Mouse (Mus musculus): ENCODE data around the gene Acly.

Acly gene

DNA sequence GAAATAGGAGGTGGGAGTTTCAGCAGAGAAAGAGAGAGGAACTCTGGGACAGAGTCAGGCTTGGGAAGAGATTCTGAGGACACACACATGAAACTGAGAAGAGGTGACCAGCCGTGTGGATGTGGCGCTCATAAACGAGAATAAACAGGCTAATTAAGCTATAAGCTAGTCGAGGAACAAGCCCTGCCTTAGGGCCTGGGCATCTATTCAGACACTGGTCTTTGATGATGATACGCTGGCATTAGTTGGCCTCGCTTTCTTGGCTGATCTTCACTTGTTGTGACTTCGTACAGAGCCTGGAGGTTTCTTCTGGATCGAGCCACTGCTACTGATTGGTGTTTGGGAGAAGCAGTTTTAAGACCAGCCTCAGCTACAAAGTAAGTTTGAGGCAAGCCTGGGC, 21.8 kb downstream of the Acly start:
- DNase-seq (ENCODE audit: low spot score) = no peak

GRCm38 (mm10) chr11:100504990-100505660, 22.7 kb downstream of the Acly start:
- DNase-seq (ENCODE audit: low spot score) = no peak

- DNase-seq (ENCODE audit: low spot score) = no peak
Observed at GRCm38 (mm10) chr11:100501321-100501720, 26.5 kb downstream of the Acly start.

- DNase-seq (ENCODE audit: low spot score) = no peak
Observed at GRCm38 (mm10) chr11:100500651-100501050, 27.1 kb downstream of the Acly start.

- DNase-seq (ENCODE audit: low spot score) = no peak
Observed at GRCm38 (mm10) chr11:100500241-100500640, 27.6 kb downstream of the Acly start.

DNA sequence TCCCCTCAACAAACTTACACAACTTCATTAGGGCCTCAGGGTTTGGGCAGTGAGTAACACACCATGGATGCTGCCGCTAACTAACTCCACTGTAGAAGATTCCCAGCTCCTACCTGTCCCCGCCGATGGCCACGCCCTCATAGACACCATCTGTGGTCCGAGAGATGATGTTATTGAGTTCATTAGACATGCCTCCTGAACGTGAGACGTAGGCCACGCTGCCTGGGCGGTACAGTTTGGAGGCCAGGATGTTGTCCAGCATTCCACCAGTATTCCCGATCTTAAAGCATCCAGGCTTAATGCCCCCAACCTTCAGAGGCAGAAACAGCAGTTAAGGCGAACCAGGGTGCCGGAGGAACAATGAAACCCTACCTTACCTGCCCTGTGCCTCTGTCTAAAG, 34.0 kb downstream of the Acly start:
- no peak for DNase-seq (ENCODE audit: low spot score)

DNA sequence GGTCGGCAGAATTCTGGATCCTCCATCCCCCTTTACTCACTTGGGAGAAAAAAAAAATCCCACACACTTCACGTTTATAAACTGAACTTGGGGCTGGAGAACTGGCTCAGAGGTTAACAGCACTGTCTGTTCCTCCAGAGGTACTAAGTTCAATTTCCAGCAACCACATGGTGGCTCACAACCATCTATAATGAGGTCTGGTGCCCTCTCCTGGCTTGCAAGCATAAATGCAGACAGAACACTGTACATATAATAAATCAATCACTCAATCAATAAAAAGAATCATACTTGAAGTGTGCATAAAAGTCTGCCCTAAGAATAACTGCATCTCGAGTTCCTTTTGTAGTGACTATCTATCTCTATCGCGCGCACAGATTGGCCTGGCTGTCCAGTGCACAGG, 36.8 kb downstream of the Acly start:
- no peak for DNase-seq (ENCODE audit: low spot score)

DNA sequence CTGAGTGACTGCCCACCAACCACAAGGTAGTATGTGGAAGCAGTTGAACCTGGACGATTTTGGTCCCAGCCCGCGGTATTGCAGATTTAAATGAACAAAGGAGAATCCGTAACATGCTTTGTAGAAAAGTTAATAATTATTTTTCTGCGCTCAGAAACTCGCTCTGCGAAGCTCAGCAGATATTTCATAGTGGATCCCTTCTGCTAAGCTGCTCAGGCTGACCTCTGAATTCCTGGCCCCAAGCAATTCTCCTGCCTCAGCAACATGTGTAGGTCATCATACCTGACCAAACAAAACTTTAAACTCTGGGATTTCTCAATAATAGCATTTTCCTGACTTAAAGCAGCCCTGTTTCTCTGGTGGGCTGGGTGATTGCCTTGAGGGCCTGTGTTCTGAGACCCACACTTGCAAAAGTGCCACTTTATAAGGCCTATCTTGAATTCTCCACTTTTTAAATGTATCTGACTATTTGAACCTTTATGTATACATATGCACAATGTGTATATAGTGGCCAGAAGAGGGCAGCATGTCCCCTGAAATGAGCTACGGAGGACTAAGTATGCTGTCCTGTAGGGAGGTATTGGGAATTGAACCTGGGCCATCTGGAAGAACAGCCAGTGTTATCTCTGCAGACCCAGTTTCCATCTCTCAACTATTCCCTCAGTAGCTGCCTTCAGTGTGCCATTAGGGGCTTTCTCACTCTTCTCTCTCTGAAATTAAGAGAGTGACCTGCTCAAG, 41.8 kb downstream of the Acly start:
- DNase-seq (ENCODE audit: low spot score) = no peak

DNA sequence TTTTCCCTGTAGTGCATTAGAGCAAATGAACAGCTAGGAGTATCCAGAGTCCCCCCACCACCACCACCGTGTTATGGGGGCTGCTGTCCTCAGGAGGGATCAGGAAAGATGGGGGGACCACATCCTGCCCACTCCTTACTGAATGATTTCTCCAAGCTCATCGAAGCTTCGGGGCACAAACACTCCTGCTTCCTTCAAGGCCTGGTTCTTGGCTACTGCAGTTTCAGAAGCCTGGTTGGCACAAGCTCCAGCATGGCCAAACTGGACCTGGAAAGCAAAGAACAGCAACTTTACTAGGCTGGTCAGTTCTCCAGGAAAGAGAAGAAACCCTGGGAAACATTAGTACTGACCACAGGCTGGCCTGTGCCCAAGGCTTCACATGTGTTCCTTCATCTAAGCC, 43.3 kb downstream of the Acly start:
- no peak for DNase-seq (ENCODE audit: low spot score)

DNA sequence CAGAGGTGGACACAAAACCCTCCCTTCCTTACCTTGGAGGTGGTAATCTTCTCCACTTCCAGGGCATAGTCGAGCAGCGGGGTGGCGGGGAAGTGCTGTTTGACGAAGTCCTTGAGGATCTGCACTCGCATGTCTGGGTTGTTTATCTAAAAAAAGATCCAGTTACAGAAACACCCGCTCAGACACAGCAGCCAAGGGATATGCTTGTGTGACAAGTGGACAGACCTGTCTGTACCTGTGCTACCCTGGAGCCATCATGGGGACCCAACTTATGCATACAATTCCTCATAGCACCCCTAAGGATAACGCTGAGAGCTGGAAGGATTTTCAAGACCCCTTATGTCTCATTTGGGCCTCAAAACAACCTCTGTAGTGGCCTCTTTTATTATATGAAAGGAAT, 48.6 kb downstream of the Acly start:
- no peak for DNase-seq (ENCODE audit: low spot score)

DNA sequence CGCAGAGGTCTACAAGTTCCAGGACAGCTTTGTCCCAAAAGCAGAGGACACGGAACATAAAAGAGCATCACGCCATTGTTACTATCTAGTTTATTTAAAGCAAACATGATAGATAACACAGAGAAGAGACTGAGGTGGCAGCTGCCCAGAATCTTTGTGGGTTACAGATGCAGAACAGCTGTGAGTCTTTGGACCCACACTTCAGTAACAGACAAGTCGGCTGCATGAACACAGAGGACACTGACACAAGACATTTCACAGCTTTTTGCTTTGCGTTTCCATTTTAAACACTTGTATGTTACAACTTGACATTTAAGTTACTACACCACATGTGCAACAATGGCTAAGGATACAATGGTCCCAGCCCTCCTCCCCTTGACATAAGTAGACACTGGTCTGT, 51.5 kb downstream of the Acly start:
- no peak for DNase-seq (ENCODE audit: low spot score)

- no peak for DNase-seq (ENCODE audit: low spot score)
Observed at GRCm38 (mm10) chr11:100472935-100473295, 54.9 kb downstream of the Acly start.

DNA sequence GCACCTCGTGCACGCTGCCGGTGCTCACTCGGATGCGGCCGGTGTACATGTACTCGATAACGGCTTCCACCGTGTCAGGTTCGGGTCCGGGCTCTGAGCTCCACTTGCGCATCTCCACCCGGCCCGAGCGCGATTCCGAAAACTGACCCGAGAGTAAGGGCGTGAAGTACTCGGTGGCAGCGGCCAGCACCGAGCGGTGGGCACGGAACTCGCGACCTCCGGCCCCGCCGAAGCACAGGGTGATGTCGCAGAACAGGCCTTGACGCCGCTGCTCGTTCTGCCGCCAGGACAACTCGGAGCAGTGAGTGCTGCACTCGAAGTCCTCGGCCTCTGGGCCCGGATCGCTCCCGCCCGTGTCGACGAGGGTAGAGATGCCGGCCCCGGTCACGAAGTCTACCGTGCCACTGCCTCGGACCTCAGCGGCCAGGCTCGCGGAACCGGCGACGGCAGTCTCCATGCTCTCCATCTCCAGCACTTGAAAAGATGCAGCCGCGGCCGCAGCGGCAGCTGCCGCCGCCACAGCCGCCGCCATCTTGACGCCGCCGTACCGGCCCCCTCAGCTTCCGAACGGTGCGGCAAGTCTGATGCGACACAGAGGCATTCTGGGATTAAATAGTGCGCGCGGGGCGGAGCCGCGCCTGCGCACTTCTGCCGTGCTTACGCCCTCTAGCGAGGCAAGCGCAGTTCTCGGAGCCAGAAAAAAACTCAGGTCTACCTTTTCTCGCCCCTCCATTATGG, 55.4 kb downstream of the Acly start, which contains the start of gene Klhl11:
Gene Klhl11, minus strand, starts transcription at position 545 of the 738 bp plus-strand sequence.
- DNase-seq (ENCODE audit: low spot score) = peak; percentile 93

GRCm38 (mm10) chr11:100471352-100472196, 56.2 kb downstream of the Acly start:
- no peak for DNase-seq (ENCODE audit: low spot score)

DNA sequence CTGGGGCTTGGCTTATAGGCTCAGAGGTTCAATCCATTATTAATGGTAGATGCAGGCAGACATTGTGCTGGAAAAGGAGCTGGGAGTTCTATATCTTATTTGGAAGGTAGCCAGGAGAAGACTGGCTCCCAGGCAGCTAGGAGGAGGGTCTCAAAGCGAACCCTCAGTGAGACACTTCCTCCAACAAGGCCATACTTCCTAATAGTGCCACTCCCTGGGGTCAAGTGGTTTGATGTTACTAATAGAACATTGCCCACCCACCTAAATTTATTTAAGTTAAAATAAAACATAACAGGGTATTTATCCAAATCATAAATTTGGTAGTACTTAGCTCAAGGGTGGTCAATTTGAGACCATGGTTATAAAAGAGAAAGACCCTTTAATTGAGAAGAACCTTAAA, 62.0 kb downstream of the Acly start:
- DNase-seq (ENCODE audit: low spot score) = no peak

DNA sequence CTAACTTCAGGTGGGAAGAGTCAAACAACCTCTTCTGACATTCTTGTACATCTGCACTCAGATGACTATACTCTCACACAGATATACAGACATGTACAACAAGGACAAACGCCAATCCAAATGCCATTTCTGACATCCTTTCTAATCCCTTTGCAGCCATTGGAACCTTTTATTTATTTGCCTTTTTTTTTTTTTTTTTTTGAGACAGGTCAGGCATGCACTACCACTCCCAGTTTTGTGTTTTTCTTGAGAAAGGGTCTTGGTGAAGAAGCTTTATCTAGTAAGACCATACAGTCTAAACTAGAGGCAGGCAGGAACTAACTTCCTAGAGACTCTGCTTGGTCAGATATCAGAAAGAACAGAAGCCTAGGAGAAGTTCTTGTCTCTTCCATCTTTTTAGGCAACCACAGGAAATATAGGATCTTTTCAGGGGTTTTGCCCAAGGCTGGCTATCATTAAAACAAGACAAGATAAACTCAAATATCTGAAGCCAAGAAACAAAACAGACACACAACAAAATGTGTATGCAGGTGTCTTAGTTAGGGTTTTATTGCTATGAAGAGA, 62.5 kb downstream of the Acly start:
- no peak for DNase-seq (ENCODE audit: low spot score)

DNA sequence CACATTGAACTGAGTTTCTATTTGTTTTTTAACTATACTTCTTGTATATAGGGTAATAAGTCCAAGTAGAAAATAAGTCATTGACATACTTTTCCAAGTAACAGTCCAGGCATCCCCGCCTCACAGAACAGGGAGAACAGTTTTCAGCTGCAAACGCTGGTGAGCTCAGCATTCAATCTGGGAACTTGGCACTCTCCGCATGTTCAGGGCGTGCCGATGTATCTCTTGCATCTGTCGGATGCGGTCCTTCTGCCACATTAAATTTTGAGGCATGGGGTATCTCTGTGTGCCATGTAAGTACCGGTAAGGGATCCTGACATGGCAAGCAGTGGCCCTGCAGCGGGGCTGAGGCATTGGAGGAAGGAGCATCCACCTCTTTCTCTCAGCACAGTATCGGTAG, 65.1 kb downstream of the Acly start:
- DNase-seq (ENCODE audit: low spot score) = no peak

DNA sequence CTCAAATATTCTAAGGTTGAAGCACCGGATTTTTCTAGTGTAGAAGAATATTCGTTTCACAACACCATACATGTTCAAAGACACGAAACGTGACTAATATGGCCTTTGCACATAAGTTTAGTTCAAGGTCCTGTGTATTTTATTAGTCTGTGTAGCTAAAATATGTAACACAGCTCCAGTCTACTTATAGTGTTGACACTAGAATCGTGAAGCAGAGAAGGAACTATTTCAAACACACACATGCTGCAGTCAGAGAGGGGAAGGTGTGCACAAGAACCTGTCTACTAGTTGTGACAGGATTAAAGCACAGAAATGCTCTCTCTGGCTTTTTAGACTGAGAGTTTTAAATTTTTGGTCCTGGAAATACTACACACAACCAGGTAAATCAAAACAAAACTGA, 70.1 kb downstream of the Acly start:
- DNase-seq (ENCODE audit: low spot score) = no peak

DNA sequence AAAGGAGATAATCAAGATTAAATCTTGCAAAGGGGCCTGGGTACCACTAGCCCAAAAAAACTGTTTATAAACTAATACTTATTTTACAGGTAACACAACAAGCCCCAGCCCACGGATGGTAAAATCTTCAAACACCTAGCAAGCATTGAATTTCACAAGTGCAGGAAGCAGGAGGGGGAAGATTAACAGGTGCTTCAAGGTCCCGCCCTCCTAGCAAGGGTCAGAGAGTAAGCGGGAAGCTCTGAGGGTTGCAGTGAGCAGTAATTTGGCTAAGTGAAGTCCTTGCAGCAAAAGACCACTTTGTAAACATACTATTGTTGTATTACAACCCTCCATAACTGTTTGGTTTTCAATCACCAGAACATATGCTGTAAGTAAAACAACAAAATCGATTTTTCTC, 70.6 kb downstream of the Acly start:
- no peak for DNase-seq (ENCODE audit: low spot score)

GRCm38 (mm10) chr11:100442625-100443024, 85.2 kb downstream of the Acly start:
- no peak for DNase-seq (ENCODE audit: low spot score)

DNA sequence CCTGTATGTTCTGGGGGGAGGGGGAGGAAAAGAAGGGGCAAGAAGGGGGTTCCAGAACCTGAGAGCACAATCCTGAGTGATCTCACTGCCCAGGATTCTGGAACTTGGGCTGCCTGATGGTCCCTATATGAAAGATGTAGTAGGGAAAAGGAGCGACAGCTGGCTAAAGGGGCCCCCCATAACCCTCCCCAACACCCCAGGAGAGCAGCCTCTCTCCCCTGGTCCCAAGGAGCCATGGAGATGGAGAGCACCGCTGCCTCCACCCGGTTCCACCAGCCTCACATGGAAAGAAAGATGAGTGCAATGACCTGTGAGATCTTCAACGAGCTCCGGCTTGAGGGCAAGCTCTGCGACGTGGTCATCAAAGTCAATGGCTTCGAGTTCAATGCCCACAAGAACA, 86.0 kb downstream of the Acly start, which contains the start of the genes Nt5c3b and Klhl10:
Gene Nt5c3b, minus strand, starts transcription at position 12 of the 400 bp plus-strand sequence.
Gene Klhl10, plus strand, starts transcription at position 121 of the 400 bp plus-strand sequence.
- DNase-seq (ENCODE audit: low spot score) = no peak
